Mouse (Mus musculus): Measurements from ENCODE around the gene Nup62. TPM values are rescaled to one million over a fixed set of nuclear protein-coding genes. Genes with fewer than 3 reads are reported as not detected.

Nup62 gene
- total RNA-seq, 1 experiment, result 98.0 TPM

DNA sequence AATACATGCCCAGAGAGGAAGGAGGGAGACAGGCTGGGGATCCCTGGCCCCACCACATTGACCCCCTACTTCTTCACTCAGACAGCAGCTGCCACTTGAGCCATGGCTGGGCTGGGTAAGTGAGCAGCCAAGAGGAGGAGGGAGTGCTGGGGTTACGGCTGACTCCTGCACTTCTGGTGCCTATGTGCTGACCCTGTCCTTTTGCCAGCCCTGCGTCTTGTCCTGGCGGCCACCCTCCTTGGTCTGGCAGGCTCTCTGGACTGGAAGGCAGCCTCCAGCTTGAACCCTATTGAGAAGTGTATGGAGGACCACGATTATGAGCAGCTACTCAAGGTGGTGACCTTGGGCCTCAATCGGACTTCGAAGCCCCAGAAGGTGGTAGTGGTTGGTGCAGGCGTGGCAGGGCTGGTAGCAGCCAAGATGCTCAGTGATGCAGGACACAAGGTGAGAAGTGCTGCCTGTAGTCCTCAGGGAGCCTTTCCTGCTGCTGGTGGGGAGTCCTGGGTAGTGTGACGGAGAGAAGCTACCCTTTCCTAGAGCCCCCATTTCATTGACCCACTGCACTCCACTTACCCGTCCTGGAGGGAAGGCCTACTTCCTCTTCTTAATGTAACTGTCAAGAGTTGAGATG lies 20.6 kb downstream of the Nup62 start:
- H3K36me3 ChIP-seq (ENCODE audit: control insufficient read depth, insufficient read depth, low read length, poor library complexity, severe bottlenecking), result peaks cover 13% of the 10 kb centered on the region
- peaks cover 0 to 8% of the 10 kb centered on the region in 2 experiments; a peak in 1 of 4 replicates for H3K4me1 ChIP-seq (ENCODE audit: control insufficient read depth in 2 of 2, insufficient read depth in 2 of 2, low read length in 2 of 2, poor library complexity in 1 of 2)
- DNase-seq (ENCODE audit: low read depth, low spot score), result no peak
- no peak overlapping the region for H3K4me3 ChIP-seq (ENCODE audit: insufficient read depth in 1 of 2, low read depth in 1 of 2, low read length in 2 of 2, poor library complexity in 1 of 2, severe bottlenecking in 1 of 2)
- TF ChIP-seq HCFC1 (IDR thresholded peaks at IDR 0.05; ENCODE audit: borderline replicate concordance, insufficient read depth, low read length) (no peak), MAFK (IDR thresholded peaks at IDR 0.05; ENCODE audit: insufficient read depth, low read depth, low read length) (no peak), ZNF384 (IDR thresholded peaks at IDR 0.05; ENCODE audit: low read depth, low read length) (no peak), ZC3H11A (IDR thresholded peaks at IDR 0.05; ENCODE audit: borderline replicate concordance, low read depth, low read length) (no peak), CHD2 (IDR thresholded peaks at IDR 0.05; ENCODE audit: low read depth, low read length) (no peak)
- H3K9me3 ChIP-seq (ENCODE audit: control insufficient read depth, insufficient read depth, low read depth, low read length), result no peaks in the 10 kb centered on the region
- H3K27ac ChIP-seq (ENCODE audit: insufficient read depth, low read depth, low read length, poor library complexity, severe bottlenecking), result no peak overlapping the region
- in situ Hi-C loops (cut with MboI; ENCODE audit: low sequenced_read_pairs in 2 of 2, unreplicated experiment in 2 of 2), result no loop called here
- no peak overlapping the region for H3K9ac ChIP-seq (ENCODE audit: insufficient read depth, low read depth, low read length, poor library complexity, severe bottlenecking)

DNA sequence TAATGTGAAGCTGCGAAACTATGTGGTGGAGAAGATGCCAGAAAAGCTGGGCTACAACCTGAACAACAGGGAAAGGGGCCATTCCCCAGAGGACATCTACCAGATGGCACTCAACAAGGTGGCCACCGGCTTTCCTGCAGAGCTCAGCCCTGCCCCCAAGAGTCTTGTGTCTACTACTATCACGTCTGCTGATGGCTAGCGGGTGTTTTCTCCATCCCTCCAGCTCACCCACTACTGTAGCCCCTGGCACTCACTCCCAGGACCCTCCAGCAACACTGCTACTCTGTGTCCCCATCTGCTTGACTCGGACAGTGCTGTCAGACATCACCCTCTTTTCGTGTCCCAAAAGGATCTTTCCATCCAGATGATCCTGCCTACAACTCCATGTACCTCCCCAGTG lies 22.2 kb downstream of the Nup62 start:
- Histone ChIP-seq H3K9ac (ENCODE audit: insufficient read depth, low read depth, low read length, poor library complexity, severe bottlenecking) (no peak overlapping the region), H3K4me3 (ENCODE audit: insufficient read depth in 1 of 2, low read depth in 1 of 2, low read length in 2 of 2, poor library complexity in 1 of 2, severe bottlenecking in 1 of 2) (no peak overlapping the region), H3K4me1 (ENCODE audit: control insufficient read depth in 2 of 2, insufficient read depth in 2 of 2, low read length in 2 of 2, poor library complexity in 1 of 2) (peaks cover 0 to 8% of the 10 kb centered on the region in 2 experiments; a peak in 1 of 4 replicates), H3K9me3 (ENCODE audit: control insufficient read depth, insufficient read depth, low read depth, low read length) (no peaks in the 10 kb centered on the region), H3K36me3 (ENCODE audit: control insufficient read depth, insufficient read depth, low read length, poor library complexity, severe bottlenecking) (peaks cover 12% of the 10 kb centered on the region), H3K27ac (ENCODE audit: insufficient read depth, low read depth, low read length, poor library complexity, severe bottlenecking) (no peak overlapping the region)
- no peak for DNase-seq (ENCODE audit: low read depth, low spot score)
- in situ Hi-C loops (cut with MboI; ENCODE audit: low sequenced_read_pairs in 2 of 2, unreplicated experiment in 2 of 2), result no loop called here
- no peak for TF ChIP-seq CHD2 (IDR thresholded peaks at IDR 0.05; ENCODE audit: low read depth, low read length)
- no peak for TF ChIP-seq MAFK (IDR thresholded peaks at IDR 0.05; ENCODE audit: insufficient read depth, low read depth, low read length)
- TF ChIP-seq HCFC1 (IDR thresholded peaks at IDR 0.05; ENCODE audit: borderline replicate concordance, insufficient read depth, low read length), result no peak
- no peak for TF ChIP-seq ZNF384 (IDR thresholded peaks at IDR 0.05; ENCODE audit: low read depth, low read length)
- no peak for TF ChIP-seq ZC3H11A (IDR thresholded peaks at IDR 0.05; ENCODE audit: borderline replicate concordance, low read depth, low read length)

DNA sequence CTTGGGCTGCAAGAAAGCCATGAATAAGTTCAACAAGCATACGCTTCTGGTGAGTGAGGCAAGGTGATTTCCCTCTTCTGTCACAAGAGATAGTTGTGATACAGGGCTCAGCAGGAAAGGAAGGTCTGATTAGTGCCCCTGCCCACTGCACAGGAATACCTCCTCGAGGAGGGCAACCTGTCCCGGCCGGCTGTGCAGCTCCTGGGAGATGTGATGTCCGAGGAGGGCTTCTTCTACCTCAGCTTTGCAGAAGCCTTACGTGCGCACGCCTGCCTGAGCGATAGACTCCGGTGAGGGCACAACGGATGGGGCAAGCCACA lies 23.2 kb downstream of the Nup62 start:
- TF ChIP-seq MAFK (IDR thresholded peaks at IDR 0.05; ENCODE audit: insufficient read depth, low read depth, low read length) (no peak), CHD2 (IDR thresholded peaks at IDR 0.05; ENCODE audit: low read depth, low read length) (no peak), ZC3H11A (IDR thresholded peaks at IDR 0.05; ENCODE audit: borderline replicate concordance, low read depth, low read length) (no peak), ZNF384 (IDR thresholded peaks at IDR 0.05; ENCODE audit: low read depth, low read length) (no peak), HCFC1 (IDR thresholded peaks at IDR 0.05; ENCODE audit: borderline replicate concordance, insufficient read depth, low read length) (no peak)
- Histone ChIP-seq H3K36me3 (ENCODE audit: control insufficient read depth, insufficient read depth, low read length, poor library complexity, severe bottlenecking) (peaks cover 22% of the 10 kb centered on the region), H3K4me1 (ENCODE audit: control insufficient read depth in 2 of 2, insufficient read depth in 2 of 2, low read length in 2 of 2, poor library complexity in 1 of 2) (peaks cover 0 to 8% of the 10 kb centered on the region in 2 experiments; a peak in 1 of 4 replicates), H3K9me3 (ENCODE audit: control insufficient read depth, insufficient read depth, low read depth, low read length) (no peaks in the 10 kb centered on the region), H3K9ac (ENCODE audit: insufficient read depth, low read depth, low read length, poor library complexity, severe bottlenecking) (no peak overlapping the region), H3K4me3 (ENCODE audit: insufficient read depth in 1 of 2, low read depth in 1 of 2, low read length in 2 of 2, poor library complexity in 1 of 2, severe bottlenecking in 1 of 2) (peak overlapping the region; percentile 53 to 64; a peak in 2 of 4 replicates), H3K27ac (ENCODE audit: insufficient read depth, low read depth, low read length, poor library complexity, severe bottlenecking) (no peak overlapping the region)
- DNase-seq (ENCODE audit: low read depth, low spot score), result no peak
- in situ Hi-C loops (cut with MboI; ENCODE audit: low sequenced_read_pairs in 2 of 2, unreplicated experiment in 2 of 2), result no loop called here

DNA sequence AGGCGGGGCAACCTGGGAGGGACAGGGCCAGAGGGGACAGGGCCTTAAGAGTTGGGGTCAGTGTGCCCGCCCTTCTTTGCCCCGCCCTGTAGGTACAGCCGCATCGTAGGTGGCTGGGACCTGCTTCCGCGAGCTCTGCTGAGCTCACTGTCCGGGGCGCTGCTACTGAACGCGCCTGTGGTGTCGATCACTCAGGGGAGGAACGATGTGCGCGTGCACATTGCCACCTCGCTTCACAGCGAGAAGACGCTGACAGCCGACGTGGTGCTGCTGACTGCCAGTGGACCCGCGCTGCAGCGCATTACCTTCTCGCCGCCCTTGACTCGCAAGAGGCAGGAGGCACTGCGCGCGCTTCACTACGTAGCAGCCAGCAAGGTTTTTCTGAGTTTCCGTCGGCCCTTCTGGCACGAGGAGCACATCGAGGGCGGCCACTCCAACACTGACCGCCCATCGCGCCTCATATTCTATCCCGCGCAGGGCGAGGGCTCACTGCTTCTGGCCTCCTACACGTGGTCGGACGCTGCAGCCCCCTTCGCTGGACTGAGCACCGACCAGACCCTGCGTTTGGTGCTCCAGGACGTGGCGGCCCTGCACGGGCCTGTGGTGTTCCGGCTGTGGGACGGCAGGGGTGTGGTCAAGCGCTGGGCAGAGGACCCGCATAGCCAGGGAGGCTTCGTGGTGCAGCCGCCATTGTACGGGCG lies 23.8 kb downstream of the Nup62 start:
- no peak overlapping the region for H3K27ac ChIP-seq (ENCODE audit: insufficient read depth, low read depth, low read length, poor library complexity, severe bottlenecking)

More for the DNA sequence above, 23.8 kb downstream of the Nup62 start:
- TF ChIP-seq HCFC1 (IDR thresholded peaks at IDR 0.05; ENCODE audit: borderline replicate concordance, insufficient read depth, low read length) (no peak), MAFK (IDR thresholded peaks at IDR 0.05; ENCODE audit: insufficient read depth, low read depth, low read length) (no peak), ZC3H11A (IDR thresholded peaks at IDR 0.05; ENCODE audit: borderline replicate concordance, low read depth, low read length) (no peak), CHD2 (IDR thresholded peaks at IDR 0.05; ENCODE audit: low read depth, low read length) (no peak), ZNF384 (IDR thresholded peaks at IDR 0.05; ENCODE audit: low read depth, low read length) (no peak)
- no peak for DNase-seq (ENCODE audit: low read depth, low spot score)
- H3K36me3 ChIP-seq (ENCODE audit: control insufficient read depth, insufficient read depth, low read length, poor library complexity, severe bottlenecking), result peaks cover 26% of the 10 kb centered on the region
- H3K9ac ChIP-seq (ENCODE audit: insufficient read depth, low read depth, low read length, poor library complexity, severe bottlenecking), result peak overlapping the region; percentile 36
- peak overlapping the region; percentile 53 to 64 for H3K4me3 ChIP-seq (ENCODE audit: insufficient read depth in 1 of 2, low read depth in 1 of 2, low read length in 2 of 2, poor library complexity in 1 of 2, severe bottlenecking in 1 of 2)
- peaks cover 0 to 8% of the 10 kb centered on the region in 2 experiments; a peak in 1 of 4 replicates for H3K4me1 ChIP-seq (ENCODE audit: control insufficient read depth in 2 of 2, insufficient read depth in 2 of 2, low read length in 2 of 2, poor library complexity in 1 of 2)
- in situ Hi-C loops (cut with MboI; ENCODE audit: low sequenced_read_pairs in 2 of 2, unreplicated experiment in 2 of 2), result no loop called here
- H3K9me3 ChIP-seq (ENCODE audit: control insufficient read depth, insufficient read depth, low read depth, low read length), result no peaks in the 10 kb centered on the region
